Mouse (Mus musculus) layer of hippocampus, adult 9-10 months (tissue): ENCODE measurements at regions not wholly inside any gene's neighbourhood (a gene's known extent, or its start where the extent isn't known, plus 50 kb on each side); places are given as distances from the start of the nearest gene placed in this dataset.

ENCODE experiments used
- DNase-seq: peaks from one replicate; pipeline ENCODE4 v3.0.0; 2022; ENCODE audit warnings: low spot score

GRCm38 (mm10) chr13:44133436-44133835 lies 348.9 kb downstream of the Cd83 start:
- DNase-seq = no peak

GRCm38 (mm10) chr13:44141181-44141580 lies 356.6 kb downstream of the Cd83 start:
- no peak for DNase-seq

- DNase-seq = no peak
Observed at GRCm38 (mm10) chr13:44145441-44145840, 360.9 kb downstream of the Cd83 start.

- DNase-seq = no peak
Observed at GRCm38 (mm10) chr13:44147841-44148240, 363.3 kb downstream of the Cd83 start.

- no peak for DNase-seq
Observed at GRCm38 (mm10) chr13:44149499-44149898, 364.9 kb downstream of the Cd83 start.

GRCm38 (mm10) chr13:44151526-44151925 lies 367.0 kb downstream of the Cd83 start:
- no peak for DNase-seq

GRCm38 (mm10) chr13:44152806-44153613 lies 368.4 kb downstream of the Cd83 start:
- no peak for DNase-seq

- DNase-seq = no peak
Observed at GRCm38 (mm10) chr13:44153784-44154183, 369.2 kb downstream of the Cd83 start.

GRCm38 (mm10) chr13:44155956-44156355 lies 371.4 kb downstream of the Cd83 start:
- no peak for DNase-seq

GRCm38 (mm10) chr13:44156546-44156945 lies 372.0 kb downstream of the Cd83 start:
- no peak for DNase-seq

GRCm38 (mm10) chr13:44157236-44157635 lies 372.7 kb downstream of the Cd83 start:
- no peak for DNase-seq

- DNase-seq = no peak
Observed at GRCm38 (mm10) chr13:44158364-44158763, 373.8 kb downstream of the Cd83 start.

- no peak for DNase-seq
Observed at GRCm38 (mm10) chr13:44159346-44159745, 374.8 kb downstream of the Cd83 start.

GRCm38 (mm10) chr13:44164746-44165145 lies 380.2 kb downstream of the Cd83 start:
- DNase-seq = no peak

GRCm38 (mm10) chr13:44167186-44167585 lies 382.6 kb downstream of the Cd83 start:
- no peak for DNase-seq

- DNase-seq = no peak
Observed at GRCm38 (mm10) chr13:44168186-44168585, 383.6 kb downstream of the Cd83 start.

- no peak for DNase-seq
Observed at GRCm38 (mm10) chr13:44171639-44172038, 387.1 kb downstream of the Cd83 start.

GRCm38 (mm10) chr13:44172701-44173100 lies 388.1 kb downstream of the Cd83 start:
- DNase-seq = no peak

GRCm38 (mm10) chr13:44174236-44174635 lies 389.7 kb downstream of the Cd83 start:
- DNase-seq = no peak

- DNase-seq = no peak
Observed at GRCm38 (mm10) chr13:44175300-44176036, 390.9 kb downstream of the Cd83 start.

- DNase-seq = no peak
Observed at GRCm38 (mm10) chr13:44176121-44176520, 391.5 kb downstream of the Cd83 start.

GRCm38 (mm10) chr13:44178006-44178405 lies 393.4 kb downstream of the Cd83 start:
- no peak for DNase-seq

- no peak for DNase-seq
Observed at GRCm38 (mm10) chr13:44180384-44180783, 395.8 kb downstream of the Cd83 start.
